Mouse (Mus musculus) brain, embryonic 14.5 days (tissue): ENCODE measurements around the gene Rapgef1.

Source experiments
- CTCF ChIP-seq: fragments of 200-500 bp; IDR thresholded peaks from 2 replicates; pipeline ENCODE4 v1.5.1; 2012; ENCODE audit warnings: inconsistent platforms, mild to moderate bottlenecking, moderate library complexity, borderline replicate concordance; ENCODE audit not compliant: insufficient read depth, insufficient read length; ENCODE audit errors: extremely low read depth
- POLR2A ChIP-seq: fragments of 200-500 bp; IDR thresholded peaks from 2 replicates; pipeline ENCODE4 v1.6.1; 2012; ENCODE audit warnings: mild to moderate bottlenecking, inconsistent platforms, borderline replicate concordance; ENCODE audit not compliant: poor library complexity, insufficient read depth, insufficient read length, severe bottlenecking; ENCODE audit errors: extremely low read depth

DNA sequence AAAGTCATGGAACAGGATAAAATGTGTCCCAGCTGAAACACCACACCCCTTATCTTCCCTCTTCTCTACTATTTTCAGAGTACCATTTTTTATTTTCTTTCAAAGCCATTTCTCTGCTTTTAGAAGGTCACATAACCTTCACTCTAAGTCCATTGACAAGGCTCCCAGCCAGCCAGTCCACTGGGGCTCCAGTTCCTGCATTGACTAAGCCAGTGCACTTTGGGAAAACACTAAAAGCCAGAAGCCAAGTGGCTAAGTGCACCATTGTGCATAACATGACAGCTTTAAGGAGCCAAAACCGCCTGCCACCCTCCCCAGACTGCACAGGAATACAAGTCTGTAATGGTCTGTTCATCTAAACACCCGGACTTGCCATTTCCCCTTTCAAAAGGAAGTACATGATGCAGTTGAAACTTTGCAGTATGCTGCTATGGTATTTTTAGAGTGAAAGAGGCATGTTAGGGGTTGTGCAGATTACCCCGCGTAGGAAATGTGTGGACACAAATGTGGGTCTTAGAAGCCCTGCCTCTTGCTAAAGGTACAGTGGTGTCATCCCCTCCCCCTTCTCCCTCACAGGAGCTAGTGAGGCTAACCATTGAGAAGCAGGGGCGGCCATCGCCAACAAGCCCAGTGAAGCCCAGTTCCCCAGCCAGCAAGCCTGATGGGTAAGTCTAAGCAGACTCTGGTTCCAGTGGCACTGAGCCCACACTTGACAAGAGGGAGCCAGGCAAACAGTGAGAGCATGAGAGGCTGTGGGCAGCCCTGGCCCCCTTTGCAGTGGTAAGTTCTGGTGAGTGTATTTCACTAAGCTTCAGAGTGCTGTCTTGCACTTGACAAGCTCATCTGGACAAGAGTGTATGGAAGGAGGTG lies 79.1 kb downstream of the Rapgef1 start:
- TF ChIP-seq CTCF (no peak), POLR2A (no peak)
